8 mouse cellular contexts compared by ENCODE assay signal in the genomic region with DNA sequence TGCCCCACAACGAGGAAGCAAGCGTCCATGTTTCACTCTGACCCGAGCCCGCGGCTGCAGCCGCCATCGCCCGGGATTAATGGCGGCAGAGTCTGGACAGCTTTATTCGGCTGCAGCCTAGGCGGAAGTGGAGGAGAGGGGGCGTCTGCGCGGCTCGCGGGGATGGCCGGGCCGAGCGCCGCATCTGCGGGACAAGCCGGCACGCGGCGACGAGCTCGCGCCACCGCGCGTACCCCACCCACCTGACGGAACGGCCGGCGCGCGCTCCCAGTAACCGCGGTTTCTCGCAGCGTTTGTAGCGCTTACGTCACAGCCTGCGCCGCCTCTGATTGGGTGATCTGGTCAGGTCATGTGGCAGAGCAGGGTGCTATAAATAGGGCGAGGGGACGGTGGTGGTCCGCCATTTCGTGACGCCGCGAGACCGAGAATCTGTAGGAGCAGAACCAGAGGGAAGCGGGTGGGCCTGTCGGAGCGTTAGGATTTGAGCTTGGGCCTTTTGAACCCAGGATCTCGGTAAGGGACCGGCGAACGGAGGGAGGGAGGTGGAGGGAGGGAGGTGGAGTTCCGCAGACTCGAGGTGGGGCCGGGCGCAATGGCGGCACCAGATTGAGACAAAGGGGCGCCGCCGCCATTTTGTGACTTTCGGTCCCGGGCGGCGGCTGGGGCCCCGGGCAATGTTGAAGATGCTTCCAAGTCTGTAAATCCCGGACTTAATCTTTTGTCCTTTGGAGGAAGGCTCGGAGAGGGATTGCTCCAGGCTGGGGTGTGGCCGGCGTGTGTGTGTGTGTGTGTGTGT. TPM values are rescaled to one million over a fixed set of nuclear protein-coding genes. Genes with fewer than 3 reads are reported as not detected.
A peak's percentile ranks its signal among the peaks of the same experiment; 100 is the strongest.
DNase-seq lines count a peak whose midpoint lies in the region; ATAC-seq and TF ChIP-seq lines count a peak whose summit lies in the region.

A gene (plus strand): TSS at position 355 of the 796 bp plus-strand sequence.

- peak within 1 kb of the TSS; percentile 99 for H3K27ac ChIP-seq in forebrain, embryonic 10.5 days
- peak within 1 kb of the TSS; percentile 98 for H3K27ac ChIP-seq in heart, embryonic 15.5 days
- peak within 1 kb of the TSS; percentile 95 for H3K27ac ChIP-seq in liver, embryonic 14.5 days
- H3K27ac ChIP-seq in neural tube, embryonic 11.5 days (ENCODE audit: low read depth, low read length) = peak within 1 kb of the TSS; percentile 96
- peak within 1 kb of the TSS; percentile 99 for H3K27ac ChIP-seq in stomach, postnatal 0 days (replicated peaks)

- H3K36me3 ChIP-seq in forebrain, embryonic 10.5 days (replicated peaks) = peaks cover 37% of the 10 kb centered on the region
- peaks cover 16% of the 10 kb centered on the region for H3K36me3 ChIP-seq in heart, embryonic 15.5 days
- peaks cover 34% of the 10 kb centered on the region for H3K36me3 ChIP-seq in liver, embryonic 14.5 days (replicated peaks; ENCODE audit: control insufficient read depth, insufficient read depth, low read depth)
- peaks cover 8% of the 10 kb centered on the region for H3K36me3 ChIP-seq in neural tube, embryonic 11.5 days (ENCODE audit: control insufficient read depth, insufficient read depth, low read length)
- peaks cover 11% of the 10 kb centered on the region for H3K36me3 ChIP-seq in stomach, postnatal 0 days (ENCODE audit: control insufficient read depth, insufficient read depth, low read length)

- WGBS in forebrain, embryonic 10.5 days = under 1% methylated on average over 77 of the region's 77 CpGs
- WGBS in heart, embryonic 15.5 days = under 1% methylated on average over 77 of the region's 77 CpGs
- under 1% methylated on average over 77 of the region's 77 CpGs for WGBS in liver, embryonic 14.5 days (ENCODE audit: insufficient replicate concordance)
- WGBS in neural tube, embryonic 11.5 days = 0% methylated on average over 70 of the region's 77 CpGs
- WGBS in stomach, postnatal 0 days = under 1% methylated on average over 77 of the region's 77 CpGs

- H3K4me1 ChIP-seq in forebrain, embryonic 10.5 days = peaks cover 36% of the 10 kb centered on the region
- H3K4me1 ChIP-seq in heart, embryonic 15.5 days (replicated peaks) = peaks cover 24% of the 10 kb centered on the region
- peaks cover 8 to 16% of the 10 kb centered on the region in 2 experiments; a peak in 3 of 4 replicates for H3K4me1 ChIP-seq in liver, embryonic 14.5 days (replicated peaks; ENCODE audit: control insufficient read depth in 2 of 2, insufficient read depth in 2 of 2, low read length in 1 of 2)
- H3K4me1 ChIP-seq in neural tube, embryonic 11.5 days (ENCODE audit: control insufficient read depth, insufficient read depth, low read length) = peaks cover 15% of the 10 kb centered on the region
- H3K4me1 ChIP-seq in stomach, postnatal 0 days (replicated peaks; ENCODE audit: control insufficient read depth, insufficient read depth) = no peaks in the 10 kb centered on the region

- no peak for TF ChIP-seq CTCF in liver, embryonic 14.5 days (IDR thresholded peaks at IDR 0.05; ENCODE audit: low read depth)
- no peak for TF ChIP-seq CTCF in stomach, postnatal 0 days (IDR thresholded peaks at IDR 0.05; ENCODE audit: low read depth)

- peak within 1 kb of the TSS; percentile 88 for H3K4me2 ChIP-seq in heart, embryonic 15.5 days
- H3K4me2 ChIP-seq in liver, embryonic 14.5 days (ENCODE audit: low read depth) = peak within 1 kb of the TSS; percentile 95
- peak within 1 kb of the TSS; percentile 83 for H3K4me2 ChIP-seq in neural tube, embryonic 11.5 days (ENCODE audit: low read depth)
- peak within 1 kb of the TSS; percentile 76 for H3K4me2 ChIP-seq in stomach, postnatal 0 days (replicated peaks; ENCODE audit: low read depth)

- H3K9me3 ChIP-seq in forebrain, embryonic 10.5 days = no peaks in the 10 kb centered on the region
- no peaks in the 10 kb centered on the region for H3K9me3 ChIP-seq in heart, embryonic 15.5 days (replicated peaks)
- no peaks in the 10 kb centered on the region for H3K9me3 ChIP-seq in liver, embryonic 14.5 days (ENCODE audit: control insufficient read depth, low read length)
- no peaks in the 10 kb centered on the region for H3K9me3 ChIP-seq in neural tube, embryonic 11.5 days (ENCODE audit: control insufficient read depth, low read length)
- no peaks in the 10 kb centered on the region for H3K9me3 ChIP-seq in stomach, postnatal 0 days (ENCODE audit: control insufficient read depth, low read length)

- DNase-seq in c-Kit-negative CD71-positive TER-119-positive erythroid progenitor cells, embryonic 14.5 days (ENCODE audit: low read depth, low spot score) = peak; percentile 98
- DNase-seq in forebrain, embryonic 10.5 days (ENCODE audit: extremely low spot score, low spot score) = peak; percentile 100
- DNase-seq in kidney, postnatal 25 days = peak; percentile 100
- peak; percentile 96 to 98 (median 97) for DNase-seq in liver, embryonic 14.5 days (ENCODE audit: low read depth in 3 of 3, low spot score in 3 of 3)
- DNase-seq in neural tube, embryonic 11.5 days (ENCODE audit: low spot score) = peak; percentile 100
- peak; percentile 99 for DNase-seq in stomach, postnatal 0 days (ENCODE audit: low spot score)

- H3K27me3 ChIP-seq in forebrain, embryonic 10.5 days (ENCODE audit: poor library complexity, severe bottlenecking) = no peaks in the 10 kb centered on the region
- no peaks in the 10 kb centered on the region for H3K27me3 ChIP-seq in heart, embryonic 15.5 days
- H3K27me3 ChIP-seq in liver, embryonic 14.5 days (ENCODE audit: control insufficient read depth, insufficient read depth, low read length) = no peaks in the 10 kb centered on the region
- H3K27me3 ChIP-seq in neural tube, embryonic 11.5 days (ENCODE audit: control insufficient read depth, insufficient read depth, low read length) = no peaks in the 10 kb centered on the region
- H3K27me3 ChIP-seq in stomach, postnatal 0 days (ENCODE audit: control insufficient read depth, insufficient read depth, low read length) = no peaks in the 10 kb centered on the region

- H3K9ac ChIP-seq in heart, embryonic 15.5 days = peak within 1 kb of the TSS; percentile 88
- peak within 1 kb of the TSS; percentile 99 for H3K9ac ChIP-seq in liver, embryonic 14.5 days (replicated peaks)
- peak within 1 kb of the TSS; percentile 97 for H3K9ac ChIP-seq in neural tube, embryonic 11.5 days (ENCODE audit: low read length)
- peak within 1 kb of the TSS; percentile 96 for H3K9ac ChIP-seq in stomach, postnatal 0 days (ENCODE audit: low read length)

- peak; percentile 92 for ATAC-seq in CD4-positive, CD25-positive, alpha-beta regulatory T cell, adult 4 months
- ATAC-seq in heart, embryonic 15.5 days (replicated peaks; ENCODE audit: insufficient number of reproducible peaks, insufficient read depth, low FRiP score, low read depth) = peak; percentile 97
- peak; percentile 91 for ATAC-seq in liver, embryonic 14.5 days (ENCODE audit: insufficient read depth)
- peak; percentile 97 for ATAC-seq in neural tube, embryonic 11.5 days (ENCODE audit: insufficient read depth, low FRiP score, low TSS enrichment)
- ATAC-seq in stomach, postnatal 0 days (ENCODE audit: low FRiP score, low TSS enrichment) = peak; percentile 97

- H3K4me3 ChIP-seq in forebrain, embryonic 10.5 days = peak within 1 kb of the TSS; percentile 80
- H3K4me3 ChIP-seq in heart, embryonic 15.5 days = peak within 1 kb of the TSS; percentile 64
- H3K4me3 ChIP-seq in liver, embryonic 14.5 days (ENCODE audit: insufficient read depth in 1 of 2, low read depth in 2 of 2, low read length in 2 of 2) = peak within 1 kb of the TSS; percentile 95 to 98
- H3K4me3 ChIP-seq in neural tube, embryonic 11.5 days (ENCODE audit: low read depth, low read length) = peak within 1 kb of the TSS; percentile 70
- H3K4me3 ChIP-seq in stomach, postnatal 0 days (ENCODE audit: low read depth, low read length) = peak within 1 kb of the TSS; percentile 75

- TF ChIP-seq EP300 in liver, embryonic 14.5 days (IDR thresholded peaks at IDR 0.05; ENCODE audit: low read depth) = peak; percentile 4; the same call in 1 of the 2 replicates
- peak; percentile 86 for TF ChIP-seq EP300 in stomach, postnatal 0 days (optimal IDR thresholded peaks at IDR 0.05)

RNA-seq across cellular contexts. Expression of the gene that starts here (rescaled TPM):
- polyA plus RNA-seq in CD4-positive, CD25-positive, alpha-beta regulatory T cell, adult 4 months (2017; shearing (Covaris generic)) = 100 to 1,000 TPM; 232 to 397 TPM
- polyA plus RNA-seq in forebrain, embryonic 10.5 days (2016; fragmentation: Nextera tagmentation; extraction: Ambion mirVana) = 884 TPM in 2 replicates
- polyA plus RNA-seq in heart, embryonic 15.5 days (2015; fragmentation: Nextera tagmentation; extraction: Ambion mirVana) = 318 and 332 TPM in 2 replicates
- 91.1 and 123 TPM in 2 replicates for polyA plus RNA-seq in liver, embryonic 14.5 days (2012; rRNA removed)
- polyA plus RNA-seq in liver, embryonic 14.5 days (2014; fragmentation: Nextera tagmentation; extraction: Ambion mirVana) = 269 and 272 TPM in 2 replicates
- 784 and 802 TPM in 2 replicates for polyA plus RNA-seq in neural tube, embryonic 11.5 days (2014; fragmentation: Nextera tagmentation; extraction: Ambion mirVana)
- 279 and 305 TPM in 2 replicates for polyA plus RNA-seq in stomach, postnatal 0 days (2015; fragmentation: Nextera tagmentation; extraction: Ambion mirVana)

Comparison
In these comparisons a context has a peak if more than half of its experiments do, and no peak if none do; other contexts are left out.
1. Peak in every context shown above with its lines: DNase-seq, ATAC-seq, H3K4me3 ChIP-seq and H3K27ac ChIP-seq.